In the genomic region with DNA sequence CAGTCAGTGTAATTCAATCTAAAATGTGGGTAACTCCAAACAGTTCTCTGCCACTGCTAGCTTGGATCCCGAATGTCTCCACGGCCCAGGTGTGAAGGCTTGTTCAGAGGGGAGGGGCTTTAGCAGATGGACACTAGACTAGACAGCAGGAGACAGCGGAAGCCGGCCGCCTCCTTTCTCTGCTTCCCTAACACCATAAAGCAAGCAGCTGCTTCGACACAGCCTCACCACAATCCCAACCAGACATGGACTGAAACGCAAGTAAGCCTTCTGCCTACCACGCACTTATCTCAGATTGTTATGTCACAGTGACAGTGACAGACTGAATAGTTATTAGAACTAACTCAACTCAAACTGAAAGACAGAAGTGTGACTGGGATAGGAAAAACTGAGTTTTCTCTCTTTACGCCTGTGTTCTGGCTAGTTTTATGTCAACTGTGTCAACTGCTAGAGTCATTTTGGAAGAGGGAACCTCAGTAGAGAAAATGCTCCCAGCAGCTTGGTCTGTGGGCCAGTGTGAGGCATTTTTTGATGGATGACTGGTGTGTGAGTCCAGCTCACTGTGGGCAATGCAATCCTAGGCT, we compare ENCODE assay signal across 16 mouse cellular contexts.
"Had no signal": no experiment of that assay in that cellular context is flagged by ENCODE, and none has a peak within 500 bp of the region (broad histone marks: within the 10 kb centered on the region; RNA-seq: fewer than 3 reads in every experiment).

No protein-coding gene starts in this region.

- DNase-seq: gastrocnemius, postnatal 14 days; gastrocnemius, postnatal 36 days; heart, adult 11 months; heart, adult 2 months; heart, postnatal 14 days; heart, postnatal 36 days; kidney, adult 11 months; kidney, adult 2 months; kidney, postnatal 10 days; kidney, postnatal 25 days; liver; liver, embryonic 13.5 days; liver, postnatal 0 days; lung, adult 2 months had no signal

- ATAC-seq: hindbrain, postnatal 0 days; intestine, embryonic 16.5 days; liver, postnatal 0 days had no signal
